Mouse (Mus musculus) forebrain, embryonic 11.5 days (tissue): Measurements from ENCODE around the gene Tgoln1. TPM values are rescaled to one million over a fixed set of nuclear protein-coding genes. Genes with fewer than 3 reads are reported as not detected.

Source experiments
- ATAC-seq: fragments of 200-750 bp; cut with Nextera tagmentation; replicated peaks from 2 replicates; pipeline ENCODE4 v1.8.0; 2017; ENCODE audit warnings: moderate TSS enrichment; ENCODE audit not compliant: low FRiP score
- DNase-seq: peaks from one replicate; pipeline ENCODE4 v3.0.0-alpha.2; 2017; ENCODE audit warnings: low spot score
- H3K27ac ChIP-seq: fragments of 300-500 bp; sonication (generic); 2 replicates; pipeline ENCODE4 v1.5.1; 2014; ENCODE audit warnings: low read depth, low read length
- H3K27me3 ChIP-seq: fragments of 300-500 bp; sonication (generic); 2 replicates; pipeline ENCODE4 v1.6.1; 2014; ENCODE audit warnings: mild to moderate bottlenecking, low read length, mixed read lengths; ENCODE audit not compliant: control insufficient read depth, insufficient read depth
- H3K36me3 ChIP-seq: fragments of 300-500 bp; sonication (generic); 2 replicates; pipeline ENCODE4 v1.6.1; 2014; ENCODE audit warnings: mild to moderate bottlenecking, low read length, moderate library complexity, mixed read lengths; ENCODE audit not compliant: control insufficient read depth, insufficient read depth
- H3K4me1 ChIP-seq: fragments of 300-500 bp; sonication (generic); replicated peaks from 2 replicates; pipeline ENCODE4 v1.6.1; 2014; ENCODE audit warnings: low read length, mixed read lengths; ENCODE audit not compliant: control insufficient read depth, insufficient read depth
- H3K4me2 ChIP-seq: fragments of 300-500 bp; sonication (generic); 2 replicates; pipeline ENCODE4 v1.6.1; 2014; ENCODE audit warnings: low read depth, mild to moderate bottlenecking, low read length, moderate library complexity, mixed read lengths; ENCODE audit not compliant: severe bottlenecking
- H3K4me3 ChIP-seq: fragments of 300-500 bp; sonication (generic); 2 replicates; pipeline ENCODE4 v1.5.1; 2014; ENCODE audit warnings: low read depth, low read length
- H3K9ac ChIP-seq: fragments of 300-500 bp; sonication (generic); 2 replicates; pipeline ENCODE4 v1.6.1; 2014; ENCODE audit warnings: low read length
- H3K9me3 ChIP-seq: fragments of 300-500 bp; sonication (generic); 2 replicates; pipeline ENCODE4 v1.6.1; 2016; ENCODE audit warnings: low read length, mixed read lengths; ENCODE audit not compliant: control insufficient read depth
- WGBS: fragments of 180-500 bp; shearing (Covaris S2); extraction: QIAGEN DNeasy Blood & Tissue Kit; methylation state at CpG from one replicate; pipeline ENCODE4 v1.1.7; 2014; 5-methylcytosine and 5-hydroxymethylcytosine counted together
- polyA plus RNA-seq: library from polyadenylated mRNA; unstranded; fragments of >200 nt; fragmentation: Nextera tagmentation; extraction: Ambion mirVana; gene quantifications from 2 replicates; pipeline ENCODE4 v1.2.1, GENCODE M21; 2014

Gene Tgoln1
- polyA plus RNA-seq, 1 experiment from 2014 or later, result 34.1 TPM

- Histone ChIP-seq H3K27ac (no peak overlapping the region), H3K4me1 (peaks cover 12% of the 10 kb centered on the region)
- no peak for DNase-seq
These were observed 37.6 kb upstream of the Tgoln1 start for GRCm38 (mm10) chr6:72654355-72654754.

GRCm38 (mm10) chr6:72653419-72653818, 36.6 kb upstream of the Tgoln1 start:
- Histone ChIP-seq H3K9ac (no peak overlapping the region), H3K4me1 (peaks cover 12% of the 10 kb centered on the region), H3K9me3 (no peaks in the 10 kb centered on the region), H3K27ac (no peak overlapping the region), H3K4me2 (no peak overlapping the region), H3K36me3 (no peaks in the 10 kb centered on the region), H3K27me3 (no peaks in the 10 kb centered on the region), H3K4me3 (no peak overlapping the region)
- ATAC-seq (no peak), DNase-seq (no peak)
- WGBS, result 69% methylated on average over 7 of the region's 7 CpGs

More at GRCm38 (mm10) chr6:72654355-72654754, 37.6 kb upstream of the Tgoln1 start:
- H3K36me3 ChIP-seq, result no peaks in the 10 kb centered on the region
- H3K9ac ChIP-seq, result no peak overlapping the region
- H3K9me3 ChIP-seq, result no peaks in the 10 kb centered on the region
- no peak for ATAC-seq
- WGBS, result 90% methylated on average over 6 of the region's 6 CpGs
- H3K4me3 ChIP-seq, result no peak overlapping the region
- H3K27me3 ChIP-seq, result no peaks in the 10 kb centered on the region
- no peak overlapping the region for H3K4me2 ChIP-seq

- H3K9ac ChIP-seq, result no peak overlapping the region
- H3K36me3 ChIP-seq, result no peaks in the 10 kb centered on the region
- no peak for ATAC-seq
- no peak overlapping the region for H3K4me3 ChIP-seq
- 87% methylated on average over 10 of the region's 10 CpGs for WGBS
- no peaks in the 10 kb centered on the region for H3K9me3 ChIP-seq
- H3K27ac ChIP-seq, result no peak overlapping the region
- no peak overlapping the region for H3K4me2 ChIP-seq
- DNase-seq, result no peak
- peaks cover 10% of the 10 kb centered on the region for H3K4me1 ChIP-seq
- H3K27me3 ChIP-seq, result no peaks in the 10 kb centered on the region
These were observed 33.6 kb upstream of the Tgoln1 start for GRCm38 (mm10) chr6:72650338-72650851.

GRCm38 (mm10) chr6:72648002-72648595, 31.3 kb upstream of the Tgoln1 start:
- Histone ChIP-seq H3K27me3 (no peaks in the 10 kb centered on the region), H3K4me1 (peaks cover 3% of the 10 kb centered on the region), H3K27ac (no peak overlapping the region), H3K36me3 (no peaks in the 10 kb centered on the region), H3K9ac (no peak overlapping the region), H3K4me3 (no peak overlapping the region), H3K4me2 (no peak overlapping the region), H3K9me3 (no peaks in the 10 kb centered on the region)
- no peak for ATAC-seq
- 71% methylated on average over 12 of the region's 12 CpGs for WGBS
- no peak for DNase-seq

GRCm38 (mm10) chr6:72647383-72647820, 30.6 kb upstream of the Tgoln1 start:
- DNase-seq (peak; percentile 79), ATAC-seq (0 out of 2 replicates have a peak, but pooled peaks have one; percentile 19)
- 65% methylated on average over 10 of the region's 10 CpGs for WGBS
- Histone ChIP-seq H3K9ac (no peak overlapping the region), H3K9me3 (no peaks in the 10 kb centered on the region), H3K27ac (no peak overlapping the region), H3K36me3 (no peaks in the 10 kb centered on the region), H3K27me3 (no peaks in the 10 kb centered on the region), H3K4me2 (no peak overlapping the region), H3K4me1 (peaks cover 3% of the 10 kb centered on the region), H3K4me3 (no peak overlapping the region)

- Histone ChIP-seq H3K27ac (no peak overlapping the region), H3K4me1 (peaks cover 3% of the 10 kb centered on the region), H3K9me3 (no peaks in the 10 kb centered on the region), H3K4me2 (no peak overlapping the region), H3K27me3 (no peaks in the 10 kb centered on the region), H3K9ac (no peak overlapping the region), H3K36me3 (no peaks in the 10 kb centered on the region), H3K4me3 (no peak overlapping the region)
- ATAC-seq (peak; percentile 93), DNase-seq (peak; percentile 64)
- 48% methylated on average over 7 of the region's 7 CpGs for WGBS
These were observed 28.6 kb upstream of the Tgoln1 start for GRCm38 (mm10) chr6:72645364-72645763.

- 80% methylated on average over 4 of the region's 4 CpGs for WGBS
- no peaks in the 10 kb centered on the region for H3K27me3 ChIP-seq
- no peak overlapping the region for H3K9ac ChIP-seq
- H3K9me3 ChIP-seq, result no peaks in the 10 kb centered on the region
- no peak overlapping the region for H3K4me3 ChIP-seq
- no peaks in the 10 kb centered on the region for H3K36me3 ChIP-seq
- peaks cover 3% of the 10 kb centered on the region for H3K4me1 ChIP-seq
- ATAC-seq (no peak), DNase-seq (no peak)
- no peak overlapping the region for H3K27ac ChIP-seq
- H3K4me2 ChIP-seq, result no peak overlapping the region
These were observed 27.8 kb upstream of the Tgoln1 start for GRCm38 (mm10) chr6:72644576-72644975.

GRCm38 (mm10) chr6:72641218-72641954, 24.6 kb upstream of the Tgoln1 start:
- no peak for ATAC-seq
- Histone ChIP-seq H3K9ac (no peak overlapping the region), H3K36me3 (no peaks in the 10 kb centered on the region), H3K4me3 (no peak overlapping the region), H3K9me3 (no peaks in the 10 kb centered on the region), H3K27me3 (no peaks in the 10 kb centered on the region), H3K27ac (no peak overlapping the region), H3K4me2 (no peak overlapping the region), H3K4me1 (no peaks in the 10 kb centered on the region; the same call in 1 of the 2 replicates)
- DNase-seq, result no peak
- 83% methylated on average over 18 of the region's 18 CpGs for WGBS
